Mouse (Mus musculus): ENCODE measurements at regions not wholly inside any gene's neighbourhood (a gene's known extent, or its start where the extent isn't known, plus 50 kb on each side); places are given as distances from the start of the nearest gene placed in this dataset.
"Not testable (repeated sequence)": the region's sequence is repeated elsewhere in the genome, so short reads cannot be mapped to it uniquely, and the experiment has no call there.

GRCm38 (mm10) chr8:28400141-28400540 is 952.7 kb downstream of the Poteg start:
- no peak for DNase-seq

- no peak for DNase-seq
Observed at GRCm38 (mm10) chr8:28427544-28428135, 980.2 kb downstream of the Poteg start.

- no peak for DNase-seq
Observed at GRCm38 (mm10) chr8:28473190-28473589, 1025.7 kb downstream of the Poteg start.

- DNase-seq, result no peak
Observed at GRCm38 (mm10) chr8:28487913-28488312, 1040.4 kb downstream of the Poteg start.

- no peak for DNase-seq
Observed at GRCm38 (mm10) chr8:28503488-28504319, 1056.2 kb downstream of the Poteg start.

- DNase-seq, result not testable (repeated sequence)
Observed at GRCm38 (mm10) chr8:28523506-28523905, 1076.0 kb downstream of the Poteg start.

- no peak for DNase-seq
Observed at GRCm38 (mm10) chr8:28547236-28547635, 1099.8 kb downstream of the Poteg start.

GRCm38 (mm10) chr8:28559881-28560280 is 1112.4 kb downstream of the Poteg start:
- DNase-seq, result no peak

- DNase-seq, result no peak
Observed at GRCm38 (mm10) chr8:28579250-28579651, 1131.8 kb downstream of the Poteg start.

- DNase-seq, result no peak
Observed at GRCm38 (mm10) chr8:28580821-28581220, 1133.4 kb downstream of the Poteg start.

GRCm38 (mm10) chr8:28589999-28590398 is 1142.5 kb downstream of the Poteg start:
- no peak for DNase-seq

- no peak for DNase-seq
Observed at GRCm38 (mm10) chr8:28593238-28593637, 1145.8 kb downstream of the Poteg start.

GRCm38 (mm10) chr8:28594191-28594590 is 1146.7 kb downstream of the Poteg start:
- no peak for DNase-seq

- no peak for DNase-seq
Observed at GRCm38 (mm10) chr8:28594606-28595005, 1147.1 kb downstream of the Poteg start.

- no peak for DNase-seq
Observed at GRCm38 (mm10) chr8:28595880-28596279, 1148.4 kb downstream of the Poteg start.
